Mouse (Mus musculus): Measurements from ENCODE around the gene Vmn2r95. TPM values are rescaled to one million over a fixed set of nuclear protein-coding genes. Genes with fewer than 3 reads are reported as not detected.

Gene Vmn2r95
- not detected for polyA plus RNA-seq (2014; fragmentation: Illumina TruSeq; extraction: RNeasy Lipid Tissue Mini Kit (QIAGEN cat#74804); ENCODE audit: low replicate concordance)

GRCm38 (mm10) chr17:18423778-18424177 is at the start of gene Vmn2r95:
TSS of gene Vmn2r95 (plus strand) at chr17:18424078.

Other genes starting within 250 kb of the Vmn2r95 start
- gene Vmn2r94, start 146.3 kb upstream of the Vmn2r95 start, polyA plus RNA-seq (2014; fragmentation: Illumina TruSeq; extraction: RNeasy Lipid Tissue Mini Kit (QIAGEN cat#74804); ENCODE audit: low replicate concordance): not detected
- gene Vmn2r93, start 126.0 kb upstream of the Vmn2r95 start, polyA plus RNA-seq (2014; fragmentation: Illumina TruSeq; extraction: RNeasy Lipid Tissue Mini Kit (QIAGEN cat#74804); ENCODE audit: low replicate concordance): not detected
- gene Vmn2r96, start 149.1 kb downstream of the Vmn2r95 start, polyA plus RNA-seq (2014; fragmentation: Illumina TruSeq; extraction: RNeasy Lipid Tissue Mini Kit (QIAGEN cat#74804); ENCODE audit: low replicate concordance): 0.11 TPM

All from small intestine, adult 10 weeks (tissue).